Mouse (Mus musculus) embryonic fibroblast, embryonic 13.5 days (primary cell): ENCODE data around the gene 4930467E23Rik. TPM values are rescaled to one million over a fixed set of nuclear protein-coding genes. Genes with fewer than 3 reads are reported as not detected.
"Not testable (repeated sequence)": the region's sequence is repeated elsewhere in the genome, so short reads cannot be mapped to it uniquely, and the experiment has no call there.

Experiments
- H3K27ac ChIP-seq: 2 replicates; pipeline ENCODE4 v1.5.1; 2012; ENCODE audit warnings: low read length, control low read depth, inconsistent platforms; ENCODE audit not compliant: insufficient read depth
- H3K4me1 ChIP-seq: 2 replicates; pipeline ENCODE4 v1.6.1; 2011; ENCODE audit warnings: low read length; ENCODE audit not compliant: control insufficient read depth, insufficient read depth
- H3K4me3 ChIP-seq: 2 replicates; pipeline ENCODE4 v1.5.1; 2011; ENCODE audit warnings: mild to moderate bottlenecking, control low read depth, low read length; ENCODE audit not compliant: insufficient read depth
- POLR2A ChIP-seq: IDR thresholded peaks from 2 replicates; pipeline ENCODE4 v1.6.1; 2011; ENCODE audit warnings: low read depth, mild to moderate bottlenecking, control low read depth, low read length, moderate library complexity
- polyA plus RNA-seq: library from polyadenylated mRNA; stranded (reverse); fragments of >200 nt; gene quantifications from 2 replicates; pipeline ENCODE4 v1.2.4, GENCODE M21; 2011; ENCODE audit warnings: low read depth; ENCODE audit not compliant: missing spikeins, insufficient read length

The 4930467E23Rik gene
- polyA plus RNA-seq, 1 experiment: not detected

- H3K4me3 ChIP-seq: peak overlapping the region; percentile 42
- peak overlapping the region; percentile 35 for H3K27ac ChIP-seq
- H3K4me1 ChIP-seq: not testable (repeated sequence)
- peak; percentile 60 for TF ChIP-seq POLR2A
These were observed 55.4 kb downstream of the 4930467E23Rik start for GRCm38 (mm10) chr8:19784554-19785364.

GRCm38 (mm10) chr8:19792696-19793095, 63.3 kb downstream of the 4930467E23Rik start:
- H3K27ac ChIP-seq: not testable (repeated sequence)

More at GRCm38 (mm10) chr8:19792696-19793095, 63.3 kb downstream of the 4930467E23Rik start:
- H3K4me3 ChIP-seq, H3K4me1 ChIP-seq: not testable (repeated sequence)

Other genes with a start within 250 kb of the 4930467E23Rik start
- not detected in 2 replicates for gene Defb7, start 234.5 kb upstream of the 4930467E23Rik start, polyA plus RNA-seq
- not detected in 2 replicates for gene Gm31371, start 173.8 kb downstream of the 4930467E23Rik start, polyA plus RNA-seq